In the genomic region with DNA sequence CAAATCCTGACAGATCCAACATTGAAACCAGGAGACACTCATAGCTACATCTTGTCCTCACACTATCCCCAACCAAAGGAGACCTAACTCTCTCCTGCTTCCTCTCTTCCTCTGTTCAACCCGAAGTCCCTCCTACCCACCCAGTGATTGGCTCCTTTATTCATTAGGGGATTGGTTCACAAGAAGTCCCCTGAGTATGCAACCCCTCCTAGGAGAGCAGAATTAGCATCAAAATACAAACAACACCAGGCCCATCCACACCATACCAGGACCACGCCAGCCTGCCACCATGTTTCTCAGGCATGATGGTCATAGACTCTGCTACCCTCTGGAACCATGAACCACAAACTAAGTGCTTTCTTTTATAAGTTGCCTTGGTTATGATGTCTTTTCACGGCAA, we compare ENCODE assay signal across 29 mouse cellular contexts.
"Had no signal": no experiment of that assay in that cellular context is flagged by ENCODE, and none has a peak within 500 bp of the region (broad histone marks: within the 10 kb centered on the region; RNA-seq: fewer than 3 reads in every experiment).

No protein-coding gene starts in this region.

- H3K4me1 ChIP-seq: heart, embryonic 12.5 days; heart, embryonic 13.5 days; hindbrain, embryonic 10.5 days; hindbrain, embryonic 12.5 days; hindbrain, embryonic 15.5 days; intestine, embryonic 15.5 days; kidney, embryonic 15.5 days had no signal

- H3K4me3 ChIP-seq: heart, embryonic 12.5 days; heart, embryonic 13.5 days; heart, embryonic 15.5 days; hindbrain, embryonic 10.5 days; hindbrain, embryonic 12.5 days; hindbrain, embryonic 13.5 days; hindbrain, embryonic 15.5 days; intestine, embryonic 15.5 days; kidney, embryonic 15.5 days; left cerebral cortex, adult 2 months had no signal

- H3K9me3 ChIP-seq: heart, embryonic 15.5 days; hindbrain, embryonic 10.5 days; hindbrain, embryonic 12.5 days; hindbrain, embryonic 13.5 days; hindbrain, embryonic 15.5 days; intestine, embryonic 15.5 days; kidney, embryonic 15.5 days had no signal

- H3K9ac ChIP-seq: heart, embryonic 12.5 days; heart, embryonic 13.5 days; heart, embryonic 15.5 days; hindbrain, embryonic 12.5 days; hindbrain, embryonic 13.5 days; hindbrain, embryonic 14.5 days; hindbrain, embryonic 15.5 days; intestine, embryonic 15.5 days; kidney, embryonic 15.5 days had no signal

- H3K27ac ChIP-seq: heart, embryonic 13.5 days; heart, embryonic 15.5 days; hindbrain, embryonic 10.5 days; hindbrain, embryonic 12.5 days; hindbrain, embryonic 13.5 days; hindbrain, embryonic 14.5 days; hindbrain, embryonic 15.5 days; hindbrain, postnatal 0 days; intestine, embryonic 15.5 days; kidney, embryonic 15.5 days; kidney, postnatal 0 days; left cerebral cortex, adult 2 months had no signal

- H3K36me3 ChIP-seq: heart, embryonic 12.5 days; heart, embryonic 13.5 days; heart, embryonic 15.5 days; hindbrain, embryonic 10.5 days; hindbrain, embryonic 12.5 days; hindbrain, embryonic 13.5 days; hindbrain, embryonic 15.5 days; intestine, embryonic 15.5 days; kidney, embryonic 15.5 days had no signal

- DNase-seq: heart, postnatal 10 days; heart, postnatal 14 days; heart, postnatal 36 days; heart, postnatal 4 days; kidney, adult 11 months; kidney, adult 18-20 months; kidney, adult 2 months; kidney, adult 8-10 months; kidney, adult 9 months; kidney, postnatal 10 days; kidney, postnatal 14 days; kidney, postnatal 25 days; kidney, postnatal 36 days; kidney, postnatal 4 days; layer of hippocampus, adult 9-11 months; layer of hippocampus, postnatal 36 days had no signal
